Mouse (Mus musculus) forebrain, embryonic 12.5 days (tissue): ENCODE data around the gene AI593442. TPM values are rescaled to one million over a fixed set of nuclear protein-coding genes. Genes with fewer than 3 reads are reported as not detected.

Experiments used
- ATAC-seq: fragments of 200-750 bp; cut with Nextera tagmentation; 2 replicates; pipeline ENCODE4 v1.8.0; 2017; ENCODE audit warnings: moderate TSS enrichment; ENCODE audit not compliant: low FRiP score
- H3K27ac ChIP-seq: fragments of 300-500 bp; sonication (generic); 2 replicates; pipeline ENCODE4 v1.5.1; 2016; ENCODE audit warnings: mild to moderate bottlenecking
- H3K27me3 ChIP-seq: fragments of 300-500 bp; sonication (generic); 2 replicates; pipeline ENCODE4 v1.6.1; 2016; ENCODE audit warnings: mild to moderate bottlenecking
- H3K36me3 ChIP-seq: fragments of 300-500 bp; sonication (generic); replicated peaks from 2 replicates; pipeline ENCODE4 v1.6.1; 2016; ENCODE audit warnings: mild to moderate bottlenecking
- H3K4me1 ChIP-seq: fragments of 300-500 bp; sonication (generic); 2 replicates; pipeline ENCODE4 v1.6.1; 2016
- H3K4me2 ChIP-seq: fragments of 300-500 bp; sonication (generic); 2 replicates; pipeline ENCODE4 v1.6.1; 2016; ENCODE audit warnings: mild to moderate bottlenecking, moderate library complexity
- H3K4me3 ChIP-seq: fragments of 300-500 bp; sonication (generic); replicated peaks from 2 replicates; pipeline ENCODE4 v1.5.1; 2016; ENCODE audit warnings: mild to moderate bottlenecking
- H3K9ac ChIP-seq: fragments of 300-500 bp; sonication (generic); 2 replicates; pipeline ENCODE4 v1.6.1; 2016; ENCODE audit warnings: mild to moderate bottlenecking
- H3K9me3 ChIP-seq: fragments of 300-500 bp; sonication (generic); 2 replicates; pipeline ENCODE4 v1.6.1; 2016
- WGBS: fragments of 180-500 bp; shearing (Covaris S2); methylation state at CpG from one replicate; pipeline ENCODE4 v1.1.7; 2016; 5-methylcytosine and 5-hydroxymethylcytosine counted together
- polyA plus RNA-seq: library from polyadenylated mRNA; unstranded; fragments of >200 nt; fragmentation: Nextera tagmentation; extraction: Ambion mirVana; gene quantifications from 2 replicates; pipeline ENCODE4 v1.2.1, GENCODE M21; 2016

AI593442 gene
- polyA plus RNA-seq, 1 experiment from 2014 or later, result 2.3 TPM

DNA sequence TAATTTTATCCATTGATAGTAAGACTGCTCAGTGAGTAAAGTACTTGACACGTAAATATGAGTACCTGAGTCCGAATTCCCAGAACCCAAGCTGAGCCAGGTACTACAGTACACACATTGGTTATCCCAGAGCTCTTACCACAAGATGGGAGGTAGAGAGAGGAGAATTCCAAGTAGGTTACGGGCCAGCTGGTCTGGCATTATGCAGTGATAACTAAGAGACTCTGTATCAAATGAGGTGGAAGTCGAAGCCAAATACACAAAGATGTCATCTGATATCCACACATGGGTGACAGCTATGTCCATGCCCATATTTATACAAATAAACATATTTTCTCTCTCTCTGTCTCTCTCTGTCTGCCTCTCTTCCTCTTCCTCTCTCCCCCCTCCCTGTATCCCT, 35.4 kb downstream of the AI593442 start:
- no peak overlapping the region for H3K4me3 ChIP-seq
- no peak for ATAC-seq
- H3K9me3 ChIP-seq, result no peaks in the 10 kb centered on the region
- H3K9ac ChIP-seq, result no peak overlapping the region
- 92% methylated on average over 4 of the region's 4 CpGs for WGBS
- H3K27me3 ChIP-seq, result no peaks in the 10 kb centered on the region
- no peaks in the 10 kb centered on the region for H3K4me1 ChIP-seq
- H3K4me2 ChIP-seq, result no peak overlapping the region
- no peak overlapping the region for H3K27ac ChIP-seq
- H3K36me3 ChIP-seq, result no peaks in the 10 kb centered on the region

- 88% methylated on average over 2 of the region's 2 CpGs for WGBS
- Histone ChIP-seq H3K9me3 (no peaks in the 10 kb centered on the region), H3K36me3 (no peaks in the 10 kb centered on the region), H3K4me1 (no peaks in the 10 kb centered on the region), H3K27ac (no peak overlapping the region), H3K4me3 (no peak overlapping the region), H3K4me2 (no peak overlapping the region), H3K27me3 (no peaks in the 10 kb centered on the region), H3K9ac (no peak overlapping the region)
- no peak for ATAC-seq
Measured at GRCm38 (mm10) chr9:52635991-52636390, 43.6 kb downstream of the AI593442 start.

- WGBS, result 75% methylated on average over 4 of the region's 4 CpGs
- no peak overlapping the region for H3K9ac ChIP-seq
Measured at GRCm38 (mm10) chr9:52623926-52624325, 55.7 kb downstream of the AI593442 start.

More at GRCm38 (mm10) chr9:52623926-52624325, 55.7 kb downstream of the AI593442 start:
- no peak for ATAC-seq
- no peak overlapping the region for H3K4me3 ChIP-seq
- H3K9me3 ChIP-seq, result no peaks in the 10 kb centered on the region
- H3K4me2 ChIP-seq, result no peak overlapping the region
- no peaks in the 10 kb centered on the region for H3K36me3 ChIP-seq
- H3K27ac ChIP-seq, result no peak overlapping the region
- no peaks in the 10 kb centered on the region for H3K27me3 ChIP-seq
- H3K4me1 ChIP-seq, result no peaks in the 10 kb centered on the region
